Mouse (Mus musculus) intestine, postnatal 0 days (tissue): ENCODE results near the gene Pdcd6ip. TPM values are rescaled to one million over a fixed set of nuclear protein-coding genes. Genes with fewer than 3 reads are reported as not detected.

Experiments
- ATAC-seq: fragments of 200-750 bp; cut with Nextera tagmentation; 2 replicates; pipeline ENCODE4 v1.8.0; 2017; ENCODE audit warnings: mild to moderate bottlenecking, moderate TSS enrichment, moderate library complexity
- H3K27ac ChIP-seq: fragments of 300-500 bp; sonication (generic); 2 replicates; pipeline ENCODE4 v1.5.1; 2014; ENCODE audit warnings: mild to moderate bottlenecking, low read depth, low read length, moderate library complexity
- H3K27me3 ChIP-seq: fragments of 300-500 bp; sonication (generic); replicated peaks from 2 replicates; pipeline ENCODE4 v1.6.1; 2014; ENCODE audit warnings: low read length, mixed read lengths; ENCODE audit not compliant: control insufficient read depth, insufficient read depth
- H3K36me3 ChIP-seq: fragments of 300-500 bp; sonication (generic); 2 replicates; pipeline ENCODE4 v1.6.1; 2014; ENCODE audit warnings: mild to moderate bottlenecking, moderate library complexity; ENCODE audit not compliant: control insufficient read depth, insufficient read depth
- H3K4me1 ChIP-seq: fragments of 300-500 bp; sonication (generic); replicated peaks from 2 replicates; pipeline ENCODE4 v1.6.1; 2014; ENCODE audit warnings: antibody characterized with exemption, low read length, mixed read lengths; ENCODE audit not compliant: control insufficient read depth, insufficient read depth
- H3K4me2 ChIP-seq: fragments of 300-500 bp; sonication (generic); replicated peaks from 2 replicates; pipeline ENCODE4 v1.6.1; 2014; ENCODE audit warnings: low read depth, mild to moderate bottlenecking, moderate library complexity
- H3K4me3 ChIP-seq: fragments of 300-500 bp; sonication (generic); 2 replicates; pipeline ENCODE4 v1.5.1; 2014; ENCODE audit warnings: low read depth, low read length
- H3K9ac ChIP-seq: fragments of 300-500 bp; sonication (generic); 2 replicates; pipeline ENCODE4 v1.6.1; 2014; ENCODE audit warnings: mild to moderate bottlenecking, low read depth, low read length
- H3K9me3 ChIP-seq: fragments of 300-500 bp; sonication (generic); 2 replicates; pipeline ENCODE4 v1.6.1; 2016; ENCODE audit warnings: mixed run types; ENCODE audit not compliant: control insufficient read depth
- CTCF ChIP-seq: sonication (generic); IDR thresholded peaks from 2 replicates; pipeline ENCODE4 v1.5.1; 2016; ENCODE audit warnings: low read depth, mild to moderate bottlenecking, control low read depth, antibody characterized with exemption, moderate library complexity
- WGBS: fragments of 180-500 bp; shearing (Covaris S2); extraction: QIAGEN DNeasy Blood & Tissue Kit; methylation state at CpG from one replicate; pipeline ENCODE4 v1.1.7; 2014; 5-methylcytosine and 5-hydroxymethylcytosine counted together
- polyA plus RNA-seq: library from polyadenylated mRNA; unstranded; fragments of >200 nt; fragmentation: Nextera tagmentation; extraction: Ambion mirVana; gene quantifications from 2 replicates; pipeline ENCODE4 v1.2.1, GENCODE M21; 2015

Gene Pdcd6ip
- polyA plus RNA-seq, 1 experiment from 2014 or later, result 101 TPM

GRCm38 (mm10) chr9:113706841-113707240, 1.2 kb downstream of the Pdcd6ip start:
- Histone ChIP-seq H3K27me3 (no peaks in the 10 kb centered on the region), H3K27ac (0 out of 2 replicates have a peak overlapping the region, but pooled peaks have one; percentile 99), H3K9ac (peak overlapping the region; percentile 99), H3K36me3 (no peaks in the 10 kb centered on the region), H3K4me3 (peak overlapping the region; percentile 98), H3K9me3 (no peaks in the 10 kb centered on the region), H3K4me1 (no peaks in the 10 kb centered on the region), H3K4me2 (peak overlapping the region; percentile 77)
- ATAC-seq, result no peak
- WGBS, result 17% methylated on average over 9 of the region's 9 CpGs
- no peak for TF ChIP-seq CTCF

- Histone ChIP-seq H3K4me1 (no peaks in the 10 kb centered on the region; the same call in 1 of the 2 replicates), H3K27me3 (no peaks in the 10 kb centered on the region), H3K4me2 (peak overlapping the region; percentile 77), H3K27ac (no peak overlapping the region; the same call in 1 of the 2 replicates), H3K36me3 (no peaks in the 10 kb centered on the region), H3K9ac (no peak overlapping the region), H3K4me3 (peak overlapping the region; percentile 98), H3K9me3 (no peaks in the 10 kb centered on the region)
- ATAC-seq, result no peak
- TF ChIP-seq CTCF, result no peak
- 53% methylated on average over 2 of the region's 2 CpGs for WGBS
These were observed 2.0 kb downstream of the Pdcd6ip start for GRCm38 (mm10) chr9:113706108-113706507.

GRCm38 (mm10) chr9:113701441-113702160, 6.5 kb downstream of the Pdcd6ip start:
- Histone ChIP-seq H3K9me3 (no peaks in the 10 kb centered on the region), H3K27ac (no peak overlapping the region), H3K4me2 (no peak overlapping the region), H3K4me1 (no peaks in the 10 kb centered on the region; the same call in 1 of the 2 replicates), H3K4me3 (no peak overlapping the region), H3K9ac (no peak overlapping the region), H3K27me3 (no peaks in the 10 kb centered on the region), H3K36me3 (0 out of 2 replicates have a peak, but pooled peaks cover 5% of the 10 kb centered on the region)
- no peak for TF ChIP-seq CTCF
- ATAC-seq, result no peak
- 66% methylated on average over 5 of the region's 5 CpGs for WGBS

GRCm38 (mm10) chr9:113687461-113687860, 20.6 kb downstream of the Pdcd6ip start:
- no peak overlapping the region for H3K4me3 ChIP-seq
- peaks cover 78% of the 10 kb centered on the region for H3K36me3 ChIP-seq
- H3K4me2 ChIP-seq, result no peak overlapping the region
- no peaks in the 10 kb centered on the region for H3K4me1 ChIP-seq
- H3K9me3 ChIP-seq, result no peaks in the 10 kb centered on the region
- no peak for TF ChIP-seq CTCF
- no peak overlapping the region for H3K9ac ChIP-seq
- ATAC-seq, result no peak
- no peak overlapping the region for H3K27ac ChIP-seq
- WGBS, result 95% methylated on average over 12 of the region's 12 CpGs
- H3K27me3 ChIP-seq, result no peaks in the 10 kb centered on the region

DNA sequence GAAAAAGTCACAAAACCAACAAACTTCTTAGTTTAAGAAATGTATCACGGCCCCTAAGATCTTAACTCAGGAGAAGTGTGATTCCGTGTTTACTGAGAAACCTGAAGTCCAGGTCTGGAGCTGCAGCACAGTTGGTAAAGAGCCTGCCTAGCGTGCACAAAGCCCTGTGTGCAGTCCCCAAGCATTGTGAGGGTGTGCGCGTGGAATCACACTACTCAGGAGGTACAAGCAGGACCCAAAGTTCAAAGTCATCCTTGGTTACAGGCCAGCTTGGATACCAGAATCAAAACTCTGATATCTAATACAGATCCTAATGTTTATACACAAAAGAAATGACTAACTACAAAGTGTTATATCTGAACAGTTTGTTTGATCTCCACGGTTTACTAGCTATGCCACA, 34.3 kb downstream of the Pdcd6ip start:
- peaks cover 75% of the 10 kb centered on the region for H3K36me3 ChIP-seq
- H3K4me1 ChIP-seq, result no peaks in the 10 kb centered on the region
- H3K4me3 ChIP-seq, result no peak overlapping the region
- no peak overlapping the region for H3K9ac ChIP-seq
- no peak for ATAC-seq
- TF ChIP-seq CTCF, result no peak
- no peaks in the 10 kb centered on the region for H3K9me3 ChIP-seq
- H3K27me3 ChIP-seq, result no peaks in the 10 kb centered on the region
- WGBS, result 85% methylated on average over 6 of the region's 6 CpGs
- no peak overlapping the region for H3K4me2 ChIP-seq
- no peak overlapping the region for H3K27ac ChIP-seq

DNA sequence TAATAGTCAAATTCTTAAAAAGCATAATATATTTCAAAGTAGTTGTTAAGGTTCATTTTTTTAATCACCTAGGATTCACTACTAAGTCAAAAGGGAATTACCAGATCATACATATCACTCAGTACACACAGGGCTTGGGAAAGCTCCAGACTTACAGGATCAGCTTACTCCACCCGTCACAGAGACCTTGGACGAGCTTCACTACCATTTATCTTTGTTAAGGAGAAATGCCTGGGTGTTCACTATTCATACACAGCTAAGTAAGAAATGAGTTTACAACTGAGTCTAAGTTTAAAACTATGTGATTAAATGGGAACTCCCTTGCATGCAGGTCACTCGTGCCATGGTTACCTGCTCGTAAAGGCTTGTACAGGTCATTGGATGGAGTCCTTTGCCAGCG, 35.7 kb downstream of the Pdcd6ip start:
- peaks cover 75% of the 10 kb centered on the region for H3K36me3 ChIP-seq
- no peaks in the 10 kb centered on the region for H3K27me3 ChIP-seq
- TF ChIP-seq CTCF, result no peak
- WGBS, result 87% methylated on average over 5 of the region's 5 CpGs
- no peaks in the 10 kb centered on the region for H3K9me3 ChIP-seq
- H3K9ac ChIP-seq, result no peak overlapping the region
- no peak overlapping the region for H3K4me2 ChIP-seq
- no peak overlapping the region for H3K27ac ChIP-seq
- H3K4me1 ChIP-seq, result no peaks in the 10 kb centered on the region
- ATAC-seq, result no peak
- H3K4me3 ChIP-seq, result no peak overlapping the region

DNA sequence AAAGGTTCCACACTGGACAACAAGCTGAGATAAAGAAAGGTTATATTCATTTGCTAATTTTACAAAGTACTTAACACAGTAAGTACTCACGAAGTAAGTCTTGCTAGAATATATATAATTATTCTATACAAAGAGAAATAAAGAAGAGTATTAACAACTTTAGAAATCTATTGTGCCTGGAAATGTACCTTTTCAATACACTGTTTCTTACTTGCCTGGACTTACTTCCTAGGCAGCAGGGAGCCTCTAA, 37.3 kb downstream of the Pdcd6ip start:
- Histone ChIP-seq H3K36me3 (peaks cover 72% of the 10 kb centered on the region), H3K27me3 (no peaks in the 10 kb centered on the region), H3K4me2 (no peak overlapping the region), H3K9me3 (no peaks in the 10 kb centered on the region), H3K4me3 (no peak overlapping the region), H3K4me1 (no peaks in the 10 kb centered on the region), H3K27ac (no peak overlapping the region), H3K9ac (no peak overlapping the region)
- 93% methylated on average over 1 of the region's 1 CpGs for WGBS
- no peak for ATAC-seq
- TF ChIP-seq CTCF, result no peak
